In genomic region chr7:109641963-109642362, GRCm38 (mm10) we compare ENCODE assay signal across 18 mouse cellular contexts.
DNase-seq lines count a peak whose midpoint lies in the region; ATAC-seq and TF ChIP-seq lines count a peak whose summit lies in the region.
"Had no signal": no experiment of that assay in that cellular context is flagged by ENCODE, and none has a peak within 500 bp of the region (broad histone marks: within the 10 kb centered on the region; RNA-seq: fewer than 3 reads in every experiment).

No protein-coding gene starts in this region.

- no peak for TF ChIP-seq EP300 in lung, postnatal 0 days (IDR thresholded peaks at IDR 0.05)

- 25% methylated on average over 1 of the region's 1 CpGs for WGBS in kidney, adult 2 months
- WGBS in lung, postnatal 0 days = 18% methylated on average over 1 of the region's 1 CpGs

- H3K4me2 ChIP-seq in lung, postnatal 0 days (replicated peaks; ENCODE audit: low read depth, low read length) = no peak overlapping the region
- H3K4me2 ChIP-seq: heart, embryonic 15.5 days; limb, embryonic 15.5 days; midbrain, embryonic 15.5 days had no signal

- no peaks in the 10 kb centered on the region for H3K36me3 ChIP-seq in kidney, adult 2 months (ENCODE audit: control insufficient read depth, insufficient read depth, low read length)
- H3K36me3 ChIP-seq in lung, postnatal 0 days (ENCODE audit: insufficient read depth, low read length) = no peaks in the 10 kb centered on the region
- H3K36me3 ChIP-seq: heart, embryonic 15.5 days; hindbrain, embryonic 10.5 days; limb, embryonic 15.5 days; midbrain, embryonic 15.5 days had no signal

- no peak for ATAC-seq in lung, postnatal 0 days
- ATAC-seq: forebrain, embryonic 14.5 days; liver, postnatal 0 days; midbrain, embryonic 15.5 days had no signal

- no peak overlapping the region for H3K4me3 ChIP-seq in kidney, adult 2 months (ENCODE audit: insufficient read depth, low read depth, low read length)
- no peak overlapping the region for H3K4me3 ChIP-seq in lung, postnatal 0 days (ENCODE audit: low read depth, low read length)
- H3K4me3 ChIP-seq: heart, embryonic 15.5 days; hindbrain, embryonic 10.5 days; limb, embryonic 15.5 days; megakaryocyte, embryonic 14.5 days; midbrain, embryonic 15.5 days had no signal

- H3K9me3 ChIP-seq in lung, postnatal 0 days (ENCODE audit: low read length) = no peaks in the 10 kb centered on the region
- H3K9me3 ChIP-seq: heart, embryonic 15.5 days; hindbrain, embryonic 10.5 days; limb, embryonic 15.5 days; megakaryocyte, embryonic 14.5 days; midbrain, embryonic 15.5 days had no signal

- TF ChIP-seq CTCF in kidney, adult 2 months (conservative IDR thresholded peaks at IDR 0.05; ENCODE audit: insufficient read depth, insufficient read length, low read depth, low read length) = no peak
- TF ChIP-seq CTCF in lung, postnatal 0 days (IDR thresholded peaks at IDR 0.05) = no peak

- peak; percentile 28 for DNase-seq in kidney, adult 2 months
- DNase-seq in kidney, adult 8-10 months = no peak
- peak; percentile 36 for DNase-seq in lung, postnatal 0 days (ENCODE audit: low spot score)
- DNase-seq in lung, postnatal 14 days = no peak
- DNase-seq in NIH3T3 (ENCODE audit: low read depth) = peak; percentile 53
- DNase-seq in testis, postnatal 10 days (ENCODE audit: low spot score) = peak; percentile 17
- DNase-seq in adrenal gland, postnatal 14 days = no peak
- DNase-seq: cerebellum, postnatal 10 days; embryo, embryonic 11 days; liver, postnatal 0 days; right cerebral cortex, adult 18-20 months; thymus, postnatal 25 days had no signal

- no peak overlapping the region for H3K9ac ChIP-seq in lung, postnatal 0 days (replicated peaks; ENCODE audit: low read depth)
- H3K9ac ChIP-seq: heart, embryonic 15.5 days; limb, embryonic 15.5 days; liver, postnatal 0 days; midbrain, embryonic 15.5 days had no signal

- TF ChIP-seq POLR2A in kidney, adult 2 months (IDR thresholded peaks at IDR 0.05; ENCODE audit: low read depth, low read length) = no peak

- peak overlapping the region; percentile 47; the same call in 1 of the 2 replicates for H3K27ac ChIP-seq in kidney, adult 2 months (ENCODE audit: insufficient read depth, low read depth, low read length)
- H3K27ac ChIP-seq in lung, postnatal 0 days (ENCODE audit: low read length) = no peak overlapping the region
- H3K27ac ChIP-seq: heart, embryonic 15.5 days; hindbrain, embryonic 10.5 days; limb, embryonic 15.5 days; midbrain, embryonic 15.5 days had no signal

- H3K4me1 ChIP-seq in kidney, adult 2 months (ENCODE audit: control insufficient read depth, insufficient read depth, low read length) = no peaks in the 10 kb centered on the region
- peaks cover 3% of the 10 kb centered on the region; the same call in 1 of the 2 replicates for H3K4me1 ChIP-seq in lung, postnatal 0 days (ENCODE audit: insufficient read depth, low read depth, low read length)
- H3K4me1 ChIP-seq: midbrain, embryonic 15.5 days had no signal

- H3K27me3 ChIP-seq in kidney, adult 2 months (replicated peaks; ENCODE audit: control insufficient read depth, insufficient read depth, low read length) = no peaks in the 10 kb centered on the region; the same call in 1 of the 2 replicates
- H3K27me3 ChIP-seq in lung, postnatal 0 days (replicated peaks; ENCODE audit: insufficient read depth, low read length) = no peaks in the 10 kb centered on the region
- H3K27me3 ChIP-seq: heart, embryonic 15.5 days; limb, embryonic 15.5 days; midbrain, embryonic 15.5 days had no signal

Comparison
In these comparisons a context has a peak if more than half of its experiments do, and no peak if none do; other contexts are left out.
1. DNase-seq: peak in kidney, adult 2 months (single experiment), lung, postnatal 0 days (single experiment), NIH3T3 (single experiment) and testis, postnatal 10 days (single experiment); none in kidney, adult 8-10 months (0 of 2), lung, postnatal 14 days (single experiment) and adrenal gland, postnatal 14 days (single experiment).